Mouse (Mus musculus) thymus, adult 18-20 months (tissue): Measurements from ENCODE around the gene Gm572.

Experiments used
- DNase-seq, 2 experiments: peaks; one replicate each; pipeline ENCODE4 v3.0.0; 2022; ENCODE audit warnings: mixed read lengths in 2 of 2

Gm572 gene

GRCm38 (mm10) chr4:148643291-148644156 lies at the start of gene Gm572:
Gm572 (plus strand) TSS chr4:148643317.
- DNase-seq, result no peak

DNA sequence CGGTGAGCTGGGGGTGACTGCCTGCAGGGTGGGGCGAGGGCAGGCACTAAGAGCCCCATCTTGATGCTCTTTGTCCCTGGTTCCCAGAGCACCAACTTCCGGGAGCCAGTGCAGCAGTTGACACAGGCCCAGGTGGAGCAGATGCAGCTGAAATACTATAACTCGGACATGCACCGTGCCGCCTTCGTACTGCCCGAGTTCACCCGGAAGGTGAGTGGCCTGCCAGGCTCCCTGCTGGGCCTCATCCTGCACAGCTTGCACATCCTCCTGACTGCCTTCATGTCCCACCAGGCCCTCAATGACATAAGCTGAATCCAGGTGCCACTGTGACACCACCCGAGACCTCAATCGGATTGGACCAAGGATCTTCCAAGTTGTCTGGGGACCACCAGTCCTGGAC lies 49.1 kb upstream of the Gm572 start:
- no peak for DNase-seq

DNA sequence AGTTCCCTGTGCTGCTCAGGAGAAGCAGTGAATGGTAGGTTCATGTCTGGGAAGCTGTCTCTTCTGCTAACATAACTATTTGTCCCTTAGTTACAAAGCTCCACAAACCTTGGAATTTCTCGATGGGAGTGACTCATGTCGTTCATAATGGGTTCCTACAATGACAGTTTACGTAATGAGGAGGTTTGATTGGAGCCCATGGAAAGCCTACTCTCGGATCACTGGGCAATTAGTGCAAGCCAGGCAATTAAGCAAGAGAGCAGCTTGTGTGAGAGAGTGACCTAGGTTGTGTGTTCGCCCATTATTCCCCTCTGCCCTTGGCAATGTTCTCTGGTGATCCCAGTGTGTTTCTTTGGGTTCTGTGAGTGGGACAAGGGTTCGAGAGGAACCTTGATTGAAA lies 47.2 kb upstream of the Gm572 start:
- no peak for DNase-seq

DNA sequence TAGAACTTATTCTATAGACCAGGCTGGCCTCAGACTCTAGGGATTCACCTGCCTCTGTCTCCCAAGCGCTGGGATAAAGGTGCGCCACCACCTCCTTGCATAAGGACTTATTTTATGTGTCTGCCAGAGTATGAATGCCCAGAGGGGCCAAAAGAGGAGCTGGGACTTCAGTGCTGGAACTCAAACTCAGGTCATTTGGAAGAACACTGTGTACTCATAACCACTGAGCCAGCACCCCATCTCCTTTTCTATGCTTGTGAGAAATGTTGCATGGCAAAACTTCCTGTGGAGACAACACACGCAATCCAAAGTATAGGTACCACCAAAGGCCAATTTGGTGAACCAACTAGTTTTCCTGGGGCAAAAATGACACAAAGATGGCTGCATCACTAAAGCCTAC lies 46.4 kb upstream of the Gm572 start:
- no peak for DNase-seq

GRCm38 (mm10) chr4:148598826-148599225 lies 44.3 kb upstream of the Gm572 start:
- no peak for DNase-seq

GRCm38 (mm10) chr4:148600316-148600715 lies 42.8 kb upstream of the Gm572 start:
- no peak for DNase-seq

DNA sequence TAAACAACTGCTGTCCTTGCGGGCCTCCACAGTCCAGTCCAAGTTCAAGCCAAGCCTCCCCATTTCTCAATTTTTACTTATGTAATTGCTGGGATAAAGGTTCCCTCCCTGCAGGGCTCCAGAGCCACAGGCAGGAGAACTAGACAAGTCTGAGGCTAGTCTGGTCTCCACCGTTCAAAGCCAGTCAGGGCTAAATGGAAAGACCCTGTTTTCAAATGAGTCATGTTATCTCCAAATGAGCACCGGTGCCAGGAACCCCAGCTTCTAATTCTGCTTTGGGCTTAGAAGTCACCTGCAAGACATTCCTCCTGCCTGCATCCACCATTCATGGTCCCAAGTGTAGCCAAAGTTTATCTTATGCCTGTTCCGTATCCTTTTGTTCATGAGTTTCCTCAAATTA lies 41.2 kb upstream of the Gm572 start:
- no peak for DNase-seq

GRCm38 (mm10) chr4:148602357-148603120 lies 40.6 kb upstream of the Gm572 start, which contains the start of gene Masp2:
Masp2 (plus strand) TSS chr4:148602554.
- no peak for DNase-seq

DNA sequence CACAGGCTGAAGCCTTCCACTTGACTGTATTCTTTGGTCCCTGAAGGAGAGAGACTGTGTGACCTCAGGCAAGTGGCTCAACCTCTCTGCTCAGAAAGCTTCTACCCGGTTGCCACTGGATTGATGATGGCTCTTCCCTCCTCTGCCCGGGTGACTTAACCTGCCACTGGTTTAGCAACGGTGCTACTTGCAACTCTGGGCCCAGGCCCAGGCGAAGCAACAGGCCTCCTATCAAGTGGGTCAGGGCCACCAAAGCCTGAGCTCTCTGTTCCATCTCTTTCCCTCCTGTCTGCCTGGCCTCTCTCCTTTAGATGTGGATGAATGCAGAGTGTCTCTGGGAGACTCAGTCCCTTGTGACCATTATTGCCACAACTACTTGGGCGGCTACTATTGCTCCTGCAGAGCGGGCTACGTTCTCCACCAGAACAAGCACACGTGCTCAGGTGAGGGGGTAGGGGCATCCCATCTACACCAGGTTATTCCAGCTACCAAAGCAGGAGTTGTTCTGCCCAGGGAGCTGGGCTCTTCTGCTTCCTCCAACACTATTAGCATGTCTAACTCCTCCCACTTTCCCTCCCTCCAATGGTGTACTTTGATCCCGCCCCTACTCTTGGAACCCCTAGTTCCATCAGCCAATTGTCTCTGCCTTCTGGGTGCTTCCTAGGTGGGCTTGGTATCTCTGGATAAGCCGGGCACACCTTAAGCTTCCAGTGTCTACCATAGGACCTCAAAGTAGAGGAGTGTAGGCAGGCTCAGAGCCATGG lies 39.6 kb upstream of the Gm572 start:
- no peak for DNase-seq

DNA sequence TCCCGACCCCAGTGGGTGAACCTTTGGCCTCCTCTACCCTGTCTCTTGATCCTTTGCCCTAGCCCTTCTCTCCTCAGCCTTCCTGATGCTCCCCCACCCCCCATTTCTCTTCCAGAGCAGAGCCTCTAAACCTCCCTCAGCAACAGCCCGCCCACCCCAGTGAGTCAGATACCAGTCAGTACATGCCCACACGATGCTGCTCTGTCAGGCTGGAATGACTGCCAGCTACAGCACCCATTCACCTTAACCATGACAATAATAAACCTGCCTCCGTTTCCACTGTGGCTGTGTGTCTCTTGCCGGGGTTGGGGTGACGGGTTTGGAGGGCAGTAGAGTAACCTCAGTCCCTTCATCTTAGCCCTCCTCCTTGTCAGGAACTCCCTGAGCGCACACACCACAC lies 39.0 kb upstream of the Gm572 start:
- DNase-seq, result no peak

DNA sequence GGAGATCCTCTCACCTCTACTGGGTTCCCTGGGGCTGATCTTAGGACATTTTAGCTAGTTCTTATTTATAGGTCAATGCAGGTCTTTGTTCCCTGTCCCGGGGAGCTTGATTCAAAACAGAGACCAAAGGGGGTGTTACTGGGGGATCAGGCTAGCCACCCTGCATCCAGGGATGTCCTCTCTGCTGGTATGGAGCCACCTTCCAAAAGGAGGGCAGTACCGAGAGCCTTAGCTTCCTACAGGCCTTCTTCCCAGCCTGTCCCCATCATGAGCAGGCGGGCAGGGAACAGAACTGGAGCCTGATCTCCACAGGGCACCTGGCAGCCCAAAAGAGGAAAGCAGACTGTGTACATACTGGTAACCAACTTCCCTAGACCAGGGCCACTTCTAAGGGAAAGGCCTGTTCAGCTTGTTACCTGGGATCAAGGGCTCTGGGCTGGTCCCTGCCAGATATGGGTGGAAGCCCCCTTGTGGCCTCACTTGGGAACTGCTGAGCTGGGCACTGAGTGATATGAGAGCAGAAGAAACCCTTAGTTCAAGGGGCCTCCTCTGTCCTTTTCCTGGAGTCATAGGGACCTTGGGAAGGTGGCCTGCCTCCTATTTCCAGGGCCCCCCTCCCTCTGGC lies 38.5 kb upstream of the Gm572 start:
- peak; percentile 30 to 42 for DNase-seq

GRCm38 (mm10) chr4:148607758-148608157 lies 35.4 kb upstream of the Gm572 start:
- DNase-seq, result peak in 1 of 2 experiments; percentile 26

DNA sequence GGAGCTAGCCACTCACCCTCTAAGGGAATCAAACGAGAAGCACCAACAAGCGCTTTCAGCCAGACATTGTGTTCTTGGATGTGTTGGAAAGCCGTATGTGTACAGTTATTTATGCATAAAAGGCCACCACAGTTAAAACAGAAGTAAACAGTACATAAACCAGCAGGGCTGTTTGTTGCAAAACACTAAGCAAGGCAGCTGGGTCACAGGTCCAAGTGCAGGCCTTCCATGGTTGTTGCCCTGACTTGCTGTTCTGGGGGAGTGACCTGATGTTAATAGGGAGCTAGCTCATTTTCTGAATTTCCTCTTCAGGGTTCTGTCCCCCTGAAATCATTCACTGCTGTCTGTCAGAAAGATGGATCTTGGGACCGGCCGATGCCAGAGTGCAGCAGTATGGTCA lies 33.3 kb upstream of the Gm572 start:
- DNase-seq, result no peak

GRCm38 (mm10) chr4:148610631-148611364 lies 32.3 kb upstream of the Gm572 start:
- DNase-seq, result no peak

DNA sequence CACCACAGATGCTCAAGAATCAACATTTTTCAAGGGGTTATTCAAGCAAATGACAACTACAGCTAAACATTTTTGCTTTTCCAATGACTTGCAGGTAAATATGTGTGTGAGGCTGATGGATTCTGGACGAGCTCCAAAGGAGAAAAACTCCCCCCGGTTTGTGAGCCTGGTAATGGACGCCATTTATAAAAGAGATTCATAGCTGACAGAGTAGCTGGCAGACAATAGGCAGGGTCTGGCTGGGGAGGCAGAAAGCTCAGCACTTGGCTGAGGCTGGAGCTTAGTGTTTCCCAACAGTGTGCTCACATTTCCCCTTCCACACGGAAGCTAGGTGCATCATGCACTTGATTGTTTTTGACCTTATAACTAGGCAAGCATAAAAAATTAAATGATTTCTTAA lies 30.6 kb upstream of the Gm572 start:
- no peak for DNase-seq

GRCm38 (mm10) chr4:148613738-148614137 lies 29.4 kb upstream of the Gm572 start:
- no peak for DNase-seq

- DNase-seq, result no peak
Measured at GRCm38 (mm10) chr4:148619805-148620204, 23.3 kb upstream of the Gm572 start.

- DNase-seq, result no peak
Measured at GRCm38 (mm10) chr4:148620718-148621117, 22.4 kb upstream of the Gm572 start.

DNA sequence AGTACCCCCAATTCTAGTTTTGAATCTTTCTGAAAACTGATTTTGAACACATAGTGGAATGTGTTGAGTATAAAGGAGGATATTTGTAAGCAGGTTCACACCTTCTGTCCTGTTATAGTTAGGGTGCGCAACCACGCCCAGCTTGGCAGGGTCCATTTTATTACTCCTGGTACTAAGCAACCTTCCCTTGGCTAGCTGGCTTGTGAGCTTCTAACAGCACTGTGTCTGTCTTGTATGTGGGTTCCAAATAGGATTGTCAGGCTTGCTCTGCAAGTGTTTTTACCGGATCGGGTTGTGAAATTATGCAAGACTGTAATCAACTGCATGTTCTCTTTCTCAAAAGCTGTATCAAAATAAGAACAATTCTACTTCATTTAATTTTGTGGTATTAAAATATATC lies 20.6 kb upstream of the Gm572 start:
- no peak for DNase-seq

GRCm38 (mm10) chr4:148623609-148624008 lies 19.5 kb upstream of the Gm572 start:
- DNase-seq, result no peak

DNA sequence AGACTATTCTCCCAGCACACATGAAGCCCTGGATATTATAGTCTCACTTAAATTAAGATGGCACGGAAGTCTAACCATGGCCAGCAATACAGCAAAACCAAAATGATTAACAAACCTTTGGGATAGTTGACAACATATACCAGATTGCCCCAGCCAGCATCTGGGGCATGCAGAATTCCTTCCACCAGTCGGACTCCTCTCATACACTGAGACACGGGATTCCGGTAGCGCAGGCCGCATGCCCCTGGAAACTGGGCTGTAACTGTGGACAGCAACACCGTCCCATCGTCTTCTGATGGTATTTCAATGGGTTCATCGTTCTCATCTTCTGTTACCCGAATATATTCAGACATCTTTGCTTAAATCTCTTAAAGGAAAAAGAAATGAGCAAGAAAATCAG lies 18.1 kb upstream of the Gm572 start:
- DNase-seq, result no peak
